Mouse (Mus musculus): ENCODE results near the gene Gm17402. TPM values are rescaled to one million over a fixed set of nuclear protein-coding genes. Genes with fewer than 3 reads are reported as not detected.

Gm17402 gene
- not detected in 2 replicates for polyA plus RNA-seq (2015; fragmentation: Nextera tagmentation; extraction: Ambion mirVana)

DNA sequence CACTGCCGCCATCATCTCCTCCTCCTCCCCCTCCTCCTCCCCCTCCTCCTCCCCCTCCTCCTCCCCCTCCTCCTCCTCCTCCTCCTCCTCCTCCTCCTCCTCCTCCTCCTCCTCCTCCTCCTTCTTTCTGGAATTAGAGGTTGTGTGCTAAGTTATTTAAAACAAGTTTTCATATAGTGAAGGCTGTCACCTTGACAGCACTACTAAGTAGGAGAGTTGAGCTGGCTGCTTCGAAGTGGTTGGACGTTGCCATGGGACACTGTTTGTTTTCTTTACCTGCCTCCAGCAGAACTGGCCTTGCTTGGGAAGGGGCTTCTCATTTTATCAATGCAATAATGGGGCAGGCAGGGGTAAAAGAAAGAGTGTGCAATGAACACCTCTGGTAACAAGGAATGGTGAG, at the start of gene Gm17402:
Gene Gm17402, minus strand, starts transcription at position 101 of the 400 bp plus-strand sequence.
- peaks cover 8% of the 10 kb centered on the region for H3K4me1 ChIP-seq (replicated peaks)
- peak within 1 kb of the TSS; percentile 38 for H3K4me3 ChIP-seq (replicated peaks)
- no peak for ATAC-seq (ENCODE audit: insufficient read depth)
- H3K9me3 ChIP-seq (replicated peaks) = no peaks in the 10 kb centered on the region
- no peak within 1 kb of the TSS for H3K9ac ChIP-seq
- peaks cover 27% of the 10 kb centered on the region for H3K27me3 ChIP-seq
- H3K36me3 ChIP-seq (replicated peaks) = no peaks in the 10 kb centered on the region
- no peak within 1 kb of the TSS for H3K27ac ChIP-seq (replicated peaks)
- 59% methylated on average over 3 of the region's 3 CpGs for WGBS (ENCODE audit: insufficient replicate concordance)
- peak within 1 kb of the TSS; percentile 70 for H3K4me2 ChIP-seq

GRCm38 (mm10) chr3:67378215-67378614, 3.3 kb upstream of the Gm17402 start:
- Histone ChIP-seq H3K4me3 (replicated peaks) (no peak overlapping the region), H3K27me3 (peaks cover 17% of the 10 kb centered on the region), H3K4me1 (replicated peaks) (peaks cover 8% of the 10 kb centered on the region), H3K27ac (replicated peaks) (no peak overlapping the region), H3K9ac (no peak overlapping the region), H3K4me2 (no peak overlapping the region), H3K9me3 (replicated peaks) (no peaks in the 10 kb centered on the region), H3K36me3 (replicated peaks) (no peaks in the 10 kb centered on the region)
- ATAC-seq (ENCODE audit: insufficient read depth) = no peak

- H3K9ac ChIP-seq = no peak overlapping the region
- peaks cover 27% of the 10 kb centered on the region for H3K27me3 ChIP-seq
- H3K27ac ChIP-seq (replicated peaks) = no peak overlapping the region
- peak overlapping the region; percentile 38 for H3K4me3 ChIP-seq (replicated peaks)
- no peaks in the 10 kb centered on the region for H3K9me3 ChIP-seq (replicated peaks)
- H3K4me1 ChIP-seq (replicated peaks) = peaks cover 8% of the 10 kb centered on the region
- peak overlapping the region; percentile 70 for H3K4me2 ChIP-seq
- no peak for ATAC-seq (ENCODE audit: insufficient read depth)
- no peaks in the 10 kb centered on the region for H3K36me3 ChIP-seq (replicated peaks)
- WGBS (ENCODE audit: insufficient replicate concordance) = 29% methylated on average over 7 of the region's 7 CpGs
Observed at GRCm38 (mm10) chr3:67374360-67374778, 594 bp downstream of the Gm17402 start.

GRCm38 (mm10) chr3:67373872-67374271, 1.1 kb downstream of the Gm17402 start, which contains the start of gene Mlf1:
Mlf1 (plus strand) TSS chr3:67374097.
- no peaks in the 10 kb centered on the region for H3K9me3 ChIP-seq (replicated peaks)
- under 1% methylated on average over 35 of the region's 35 CpGs for WGBS (ENCODE audit: insufficient replicate concordance)
- H3K4me1 ChIP-seq (replicated peaks) = peaks cover 8% of the 10 kb centered on the region
- peak within 1 kb of the TSS; percentile 38 for H3K4me3 ChIP-seq (replicated peaks)
- ATAC-seq (ENCODE audit: insufficient read depth) = peak; percentile 74
- H3K36me3 ChIP-seq (replicated peaks) = no peaks in the 10 kb centered on the region
- no peak within 1 kb of the TSS for H3K9ac ChIP-seq
- H3K27me3 ChIP-seq = peaks cover 27% of the 10 kb centered on the region
- peak within 1 kb of the TSS; percentile 70 for H3K4me2 ChIP-seq
- no peak within 1 kb of the TSS for H3K27ac ChIP-seq (replicated peaks)

- Histone ChIP-seq H3K27ac (replicated peaks) (no peak overlapping the region), H3K4me2 (no peak overlapping the region), H3K9ac (no peak overlapping the region), H3K4me1 (replicated peaks) (peaks cover 8% of the 10 kb centered on the region), H3K4me3 (replicated peaks) (no peak overlapping the region), H3K9me3 (replicated peaks) (no peaks in the 10 kb centered on the region), H3K27me3 (peaks cover 27% of the 10 kb centered on the region), H3K36me3 (replicated peaks) (no peaks in the 10 kb centered on the region)
- ATAC-seq (ENCODE audit: insufficient read depth) = no peak
- 35% methylated on average over 5 of the region's 5 CpGs for whole genome bisulfite sequencing (ENCODE audit: insufficient replicate concordance)
Observed at GRCm38 (mm10) chr3:67372781-67373180, 2.2 kb downstream of the Gm17402 start.

- Histone ChIP-seq H3K27me3 (peaks cover 27% of the 10 kb centered on the region), H3K27ac (replicated peaks) (no peak overlapping the region), H3K4me3 (replicated peaks) (no peak overlapping the region), H3K36me3 (replicated peaks) (no peaks in the 10 kb centered on the region), H3K4me2 (no peak overlapping the region), H3K9ac (no peak overlapping the region), H3K9me3 (replicated peaks) (no peaks in the 10 kb centered on the region), H3K4me1 (replicated peaks) (peaks cover 8% of the 10 kb centered on the region)
- ATAC-seq (ENCODE audit: insufficient read depth) = no peak
- WGBS (ENCODE audit: insufficient replicate concordance) = 53% methylated on average over 4 of the region's 4 CpGs
Observed at GRCm38 (mm10) chr3:67372194-67372593, 2.8 kb downstream of the Gm17402 start.

DNA sequence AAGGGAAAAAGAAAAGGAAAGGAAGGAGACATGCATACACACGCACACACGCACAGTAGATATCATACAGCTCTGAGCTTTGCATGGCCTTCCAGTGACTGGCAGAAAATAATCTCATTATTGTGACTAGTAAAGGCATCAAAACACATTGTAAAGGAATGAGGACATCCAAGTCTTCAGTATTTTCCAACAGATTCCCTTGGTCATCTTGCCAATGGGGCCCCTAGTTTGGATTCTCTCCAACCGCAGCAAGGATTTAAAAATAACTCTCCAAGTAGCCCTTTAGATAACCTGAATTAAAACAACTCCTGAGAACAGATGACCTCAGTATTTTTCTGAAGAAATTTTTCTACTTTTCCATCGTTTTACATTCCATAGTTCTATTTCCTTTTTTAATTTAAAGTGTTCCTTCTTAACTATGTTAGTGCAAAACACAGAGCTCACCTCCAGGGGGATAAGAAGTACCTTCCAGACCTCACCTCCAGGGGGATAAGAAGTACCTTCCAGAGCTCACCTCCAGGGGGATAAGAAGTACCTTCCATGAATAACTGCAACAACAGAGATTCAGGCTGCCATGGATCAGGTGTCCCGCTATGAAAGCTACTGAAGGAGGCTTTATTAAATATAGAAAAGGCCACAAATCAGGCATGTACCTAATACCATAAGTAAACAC, 5.4 kb downstream of the Gm17402 start:
- Histone ChIP-seq H3K36me3 (replicated peaks) (no peaks in the 10 kb centered on the region), H3K27ac (replicated peaks) (no peak overlapping the region), H3K4me3 (replicated peaks) (no peak overlapping the region), H3K9ac (no peak overlapping the region), H3K9me3 (replicated peaks) (no peaks in the 10 kb centered on the region), H3K27me3 (peaks cover 21% of the 10 kb centered on the region), H3K4me2 (no peak overlapping the region), H3K4me1 (replicated peaks) (peaks cover 8% of the 10 kb centered on the region)
- ATAC-seq (ENCODE audit: insufficient read depth) = no peak
- 56% methylated on average over 5 of the region's 5 CpGs for WGBS (ENCODE audit: insufficient replicate concordance)

- H3K4me1 ChIP-seq (replicated peaks) = no peaks in the 10 kb centered on the region
- ATAC-seq (ENCODE audit: insufficient read depth) = no peak
- H3K4me2 ChIP-seq = no peak overlapping the region
- H3K9me3 ChIP-seq (replicated peaks) = no peaks in the 10 kb centered on the region
- H3K27ac ChIP-seq (replicated peaks) = no peak overlapping the region
- peaks cover 3% of the 10 kb centered on the region; the same call in 1 of the 2 replicates for H3K27me3 ChIP-seq
- no peaks in the 10 kb centered on the region for H3K36me3 ChIP-seq (replicated peaks)
- WGBS (ENCODE audit: insufficient replicate concordance) = 60% methylated on average over 6 of the region's 6 CpGs
- H3K9ac ChIP-seq = no peak overlapping the region
- no peak overlapping the region for H3K4me3 ChIP-seq (replicated peaks)
Observed at GRCm38 (mm10) chr3:67367481-67367880, 7.5 kb downstream of the Gm17402 start.

- Histone ChIP-seq H3K4me2 (no peak overlapping the region), H3K27ac (replicated peaks) (no peak overlapping the region), H3K27me3 (no peaks in the 10 kb centered on the region), H3K36me3 (replicated peaks) (no peaks in the 10 kb centered on the region), H3K4me1 (replicated peaks) (no peaks in the 10 kb centered on the region), H3K4me3 (replicated peaks) (no peak overlapping the region), H3K9me3 (replicated peaks) (no peaks in the 10 kb centered on the region), H3K9ac (no peak overlapping the region)
- ATAC-seq (ENCODE audit: insufficient read depth) = no peak
- 58% methylated on average over 4 of the region's 4 CpGs for WGBS (ENCODE audit: insufficient replicate concordance)
Observed at GRCm38 (mm10) chr3:67366087-67366892, 8.7 kb downstream of the Gm17402 start.

DNA sequence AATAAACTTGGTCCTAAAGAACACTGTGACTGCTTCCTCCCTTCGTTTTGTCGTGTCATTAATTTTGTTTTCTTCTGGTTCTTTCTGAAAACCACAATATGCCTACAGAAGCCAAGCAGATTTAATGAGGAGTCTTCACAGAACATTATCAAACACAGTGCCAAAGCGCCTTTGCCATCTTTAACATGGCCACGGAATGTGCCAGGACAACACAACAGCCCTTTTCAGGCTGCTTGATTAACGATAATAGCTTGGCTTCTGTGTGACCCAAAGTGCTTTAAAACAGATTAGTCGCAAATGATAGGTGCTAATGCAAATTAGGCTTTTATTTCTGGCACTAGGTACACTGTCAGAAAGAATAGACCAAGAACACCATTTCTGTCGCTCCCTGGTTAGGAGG, 16.6 kb downstream of the Gm17402 start:
- Histone ChIP-seq H3K27me3 (no peaks in the 10 kb centered on the region), H3K27ac (replicated peaks) (no peak overlapping the region), H3K9me3 (replicated peaks) (no peaks in the 10 kb centered on the region), H3K4me1 (replicated peaks) (no peaks in the 10 kb centered on the region), H3K9ac (no peak overlapping the region), H3K4me3 (replicated peaks) (no peak overlapping the region), H3K4me2 (no peak overlapping the region), H3K36me3 (replicated peaks) (peaks cover 13% of the 10 kb centered on the region; the same call in 1 of the 2 replicates)
- 71% methylated on average over 7 of the region's 7 CpGs for WGBS (ENCODE audit: insufficient replicate concordance)
- ATAC-seq (ENCODE audit: insufficient read depth) = no peak

DNA sequence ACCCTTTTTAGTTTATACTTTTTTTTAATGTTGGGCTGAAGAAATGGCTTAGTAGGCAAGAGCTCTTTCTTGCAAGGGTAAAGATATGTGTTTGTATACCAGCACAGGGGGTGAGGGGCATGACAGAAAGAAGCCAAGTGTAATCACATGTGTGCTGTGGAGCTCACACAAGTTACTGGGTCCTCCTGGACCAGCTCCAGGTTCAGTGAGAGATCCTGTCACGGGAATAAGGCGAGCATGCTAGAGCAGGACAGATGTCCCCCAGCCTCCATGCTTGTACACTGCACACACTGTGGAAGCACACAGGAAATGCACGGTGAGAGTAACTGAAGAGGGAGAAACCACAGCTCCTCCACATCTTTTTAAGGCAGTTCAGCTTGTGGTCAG, 22.2 kb downstream of the Gm17402 start:
- no peak for ATAC-seq (ENCODE audit: insufficient read depth)
- no peak overlapping the region for H3K4me2 ChIP-seq
- H3K4me3 ChIP-seq (replicated peaks) = no peak overlapping the region
- WGBS (ENCODE audit: insufficient replicate concordance) = 68% methylated on average over 3 of the region's 3 CpGs
- no peaks in the 10 kb centered on the region for H3K4me1 ChIP-seq (replicated peaks)
- no peak overlapping the region for H3K27ac ChIP-seq (replicated peaks)
- no peaks in the 10 kb centered on the region for H3K9me3 ChIP-seq (replicated peaks)
- 0 out of 2 replicates have a peak, but pooled peaks cover 10% of the 10 kb centered on the region for H3K36me3 ChIP-seq (replicated peaks)
- H3K27me3 ChIP-seq = no peaks in the 10 kb centered on the region
- no peak overlapping the region for H3K9ac ChIP-seq

All from liver, embryonic 15.5 days (tissue).